Mouse (Mus musculus) kidney, postnatal 0 days (tissue): ENCODE data around the gene Fbxo44. TPM values are rescaled to one million over a fixed set of nuclear protein-coding genes. Genes with fewer than 3 reads are reported as not detected.
A peak's percentile ranks its signal among the peaks of the same experiment; 100 is the strongest.

ENCODE experiments used
- ATAC-seq: fragments of 200-750 bp; cut with Nextera tagmentation; replicated peaks from 2 replicates; pipeline ENCODE4 v1.8.0; 2017; ENCODE audit warnings: low read depth, moderate number of reproducible peaks, moderate TSS enrichment, moderate library complexity; ENCODE audit not compliant: low FRiP score
- DNase-seq: peaks from one replicate; pipeline ENCODE4 v3.0.0-alpha.2; 2016; ENCODE audit warnings: low spot score
- H3K27ac ChIP-seq: fragments of 300-500 bp; sonication (generic); 2 replicates; pipeline ENCODE4 v1.5.1; 2014; ENCODE audit warnings: mild to moderate bottlenecking
- H3K27me3 ChIP-seq: fragments of 300-500 bp; sonication (generic); 2 replicates; pipeline ENCODE4 v1.6.1; 2014; ENCODE audit warnings: low read length, mixed read lengths; ENCODE audit not compliant: insufficient read depth
- H3K36me3 ChIP-seq: fragments of 300-500 bp; sonication (generic); 2 replicates; pipeline ENCODE4 v1.6.1; 2014; ENCODE audit warnings: low read length, mixed read lengths; ENCODE audit not compliant: insufficient read depth
- H3K4me1 ChIP-seq: fragments of 300-500 bp; sonication (generic); replicated peaks from 2 replicates; pipeline ENCODE4 v1.6.1; 2014; ENCODE audit warnings: antibody characterized with exemption, low read length, mixed read lengths; ENCODE audit not compliant: insufficient read depth
- H3K4me2 ChIP-seq: fragments of 300-500 bp; sonication (generic); 2 replicates; pipeline ENCODE4 v1.6.1; 2014; ENCODE audit warnings: mild to moderate bottlenecking, low read length, moderate library complexity, mixed read lengths
- H3K4me3 ChIP-seq: fragments of 300-500 bp; sonication (generic); replicated peaks from 2 replicates; pipeline ENCODE4 v1.5.1; 2014; ENCODE audit warnings: low read depth, low read length
- H3K9ac ChIP-seq: fragments of 300-500 bp; sonication (generic); 2 replicates; pipeline ENCODE4 v1.6.1; 2014; ENCODE audit warnings: low read depth, low read length
- H3K9me3 ChIP-seq: fragments of 300-500 bp; sonication (generic); replicated peaks from 2 replicates; pipeline ENCODE4 v1.6.1; 2016; ENCODE audit warnings: low read length, inconsistent platforms, mixed read lengths
- CTCF ChIP-seq: IDR thresholded peaks from 2 replicates; pipeline ENCODE4 v1.5.1; 2016; ENCODE audit warnings: antibody characterized with exemption, low read depth, mild to moderate bottlenecking, moderate library complexity
- WGBS: fragments of 180-500 bp; shearing (Covaris S2); extraction: QIAGEN DNeasy Blood & Tissue Kit; methylation state at CpG from one replicate; pipeline ENCODE4 v1.1.7; 2014; 5-methylcytosine and 5-hydroxymethylcytosine counted together
- polyA plus RNA-seq: library from polyadenylated mRNA; unstranded; fragments of >200 nt; fragmentation: Nextera tagmentation; extraction: Ambion mirVana; gene quantifications from 2 replicates; pipeline ENCODE4 v1.2.1, GENCODE M21; 2015

Fbxo44 gene
- polyA plus RNA-seq, result 30.2 and 30.5 TPM in 2 replicates

DNA sequence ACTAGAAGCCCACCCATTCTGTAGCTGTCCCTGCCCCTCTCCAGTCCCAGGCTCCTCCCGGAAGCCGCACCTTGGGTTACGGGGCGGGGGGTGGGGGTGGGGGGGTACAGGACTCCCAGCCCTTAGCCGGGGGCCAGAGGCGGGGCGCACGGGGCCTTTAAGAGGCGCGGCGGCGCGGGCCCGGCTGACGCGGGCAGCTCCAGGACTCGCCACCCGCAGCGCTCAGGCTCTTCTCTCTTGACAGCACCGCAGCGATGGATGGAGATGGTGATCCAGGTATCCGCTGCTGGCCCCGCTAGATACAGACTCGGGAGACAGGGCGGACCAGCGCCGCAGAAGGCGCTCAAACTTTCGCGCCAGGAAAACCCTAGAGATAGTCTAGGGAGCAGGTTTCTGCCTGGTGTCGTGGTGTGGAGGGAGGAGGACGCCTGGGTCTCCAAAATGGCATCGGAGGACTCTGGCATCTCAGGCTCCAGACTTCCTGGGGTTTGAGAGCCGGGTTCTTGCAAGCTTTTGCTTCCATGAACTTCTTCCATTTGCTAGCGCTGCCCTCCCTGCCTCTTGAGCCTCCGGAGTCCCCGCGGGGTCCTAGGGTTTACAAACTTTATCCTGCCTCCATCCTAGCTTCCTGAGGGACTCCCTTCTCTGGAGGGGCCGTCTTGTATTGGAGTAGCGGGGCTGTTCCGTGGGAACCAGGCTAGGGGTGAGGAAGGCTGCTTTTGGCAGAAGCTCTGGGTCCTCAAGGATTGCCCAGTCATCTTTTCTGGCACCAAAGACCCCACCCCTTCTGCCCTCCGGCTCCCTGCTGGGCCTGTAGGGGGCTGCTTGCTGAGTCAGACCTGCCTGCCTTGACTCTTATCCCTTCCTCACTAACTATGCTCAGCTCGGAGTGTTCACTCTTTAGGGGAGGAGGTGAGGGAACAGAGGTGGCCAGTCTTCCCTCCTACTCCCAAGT is at the start of gene Fbxo44, which contains the start of gene Fbxo2:
Gene Fbxo44 (minus strand): TSS at position 47 of the 955 bp plus-strand sequence.
Gene Fbxo2 (plus strand): TSS at position 186 of the 955 bp plus-strand sequence.
- Histone ChIP-seq H3K4me1 (peaks cover 3% of the 10 kb centered on the region; the same call in 1 of the 2 replicates), H3K9me3 (no peaks in the 10 kb centered on the region), H3K27ac (peak within 1 kb of the TSS; percentile 65), H3K4me3 (peak within 1 kb of the TSS; percentile 60), H3K9ac (peak within 1 kb of the TSS; percentile 77), H3K27me3 (peaks cover 37% of the 10 kb centered on the region), H3K36me3 (0 out of 2 replicates have a peak, but pooled peaks cover 11% of the 10 kb centered on the region), H3K4me2 (peak within 1 kb of the TSS; percentile 98)
- WGBS, result 2% methylated on average over 43 of the region's 43 CpGs
- peak; percentile 44 for DNase-seq
- peak; percentile 53 for ATAC-seq
- TF ChIP-seq CTCF, result no peak

GRCm38 (mm10) chr4:148204873-148205232 is 44.6 kb upstream of the Fbxo44 start:
- Histone ChIP-seq H3K36me3 (no peaks in the 10 kb centered on the region), H3K4me1 (no peaks in the 10 kb centered on the region), H3K27ac (no peak overlapping the region), H3K27me3 (no peaks in the 10 kb centered on the region), H3K9ac (no peak overlapping the region), H3K4me2 (no peak overlapping the region), H3K4me3 (no peak overlapping the region), H3K9me3 (no peaks in the 10 kb centered on the region)
- ATAC-seq (no peak), DNase-seq (no peak)
- WGBS, result 41% methylated on average over 6 of the region's 6 CpGs
- no peak for TF ChIP-seq CTCF

GRCm38 (mm10) chr4:148204061-148204872 is 44.0 kb upstream of the Fbxo44 start:
- Histone ChIP-seq H3K4me2 (no peak overlapping the region), H3K9me3 (no peaks in the 10 kb centered on the region), H3K27me3 (no peaks in the 10 kb centered on the region), H3K36me3 (no peaks in the 10 kb centered on the region), H3K27ac (no peak overlapping the region), H3K4me3 (no peak overlapping the region), H3K9ac (no peak overlapping the region), H3K4me1 (no peaks in the 10 kb centered on the region)
- no peak for ATAC-seq
- no peak for DNase-seq
- TF ChIP-seq CTCF, result no peak
- WGBS, result 63% methylated on average over 15 of the region's 15 CpGs

GRCm38 (mm10) chr4:148203557-148203956 is 43.3 kb upstream of the Fbxo44 start:
- no peak overlapping the region for H3K4me3 ChIP-seq
- H3K27me3 ChIP-seq, result no peaks in the 10 kb centered on the region
- no peak overlapping the region for H3K27ac ChIP-seq
- no peak for TF ChIP-seq CTCF
- H3K4me2 ChIP-seq, result no peak overlapping the region
- 88% methylated on average over 2 of the region's 2 CpGs for WGBS
- H3K9ac ChIP-seq, result no peak overlapping the region
- no peaks in the 10 kb centered on the region for H3K4me1 ChIP-seq
- no peak for ATAC-seq
- H3K9me3 ChIP-seq, result no peaks in the 10 kb centered on the region
- no peak for DNase-seq
- no peaks in the 10 kb centered on the region for H3K36me3 ChIP-seq

GRCm38 (mm10) chr4:148198721-148199120 is 38.4 kb upstream of the Fbxo44 start:
- H3K27me3 ChIP-seq, result no peaks in the 10 kb centered on the region
- 30% methylated on average over 10 of the region's 10 CpGs for WGBS
- no peak for TF ChIP-seq CTCF
- ATAC-seq (no peak), DNase-seq (no peak)
- no peaks in the 10 kb centered on the region for H3K36me3 ChIP-seq
- H3K9ac ChIP-seq, result no peak overlapping the region
- H3K4me2 ChIP-seq, result no peak overlapping the region
- H3K4me1 ChIP-seq, result no peaks in the 10 kb centered on the region
- H3K9me3 ChIP-seq, result no peaks in the 10 kb centered on the region
- H3K4me3 ChIP-seq, result no peak overlapping the region
- no peak overlapping the region for H3K27ac ChIP-seq

- Histone ChIP-seq H3K27me3 (no peaks in the 10 kb centered on the region), H3K4me3 (no peak overlapping the region), H3K4me1 (no peaks in the 10 kb centered on the region), H3K36me3 (no peaks in the 10 kb centered on the region), H3K4me2 (no peak overlapping the region), H3K9ac (no peak overlapping the region), H3K27ac (no peak overlapping the region), H3K9me3 (no peaks in the 10 kb centered on the region)
- TF ChIP-seq CTCF, result no peak
- no peak for ATAC-seq
- DNase-seq, result no peak
Measured at GRCm38 (mm10) chr4:148194400-148194799, 34.1 kb upstream of the Fbxo44 start.
